Mouse (Mus musculus): ENCODE measurements at regions not wholly inside any gene's neighbourhood (a gene's known extent, or its start where the extent isn't known, plus 50 kb on each side); places are given as distances from the start of the nearest gene placed in this dataset.

DNA sequence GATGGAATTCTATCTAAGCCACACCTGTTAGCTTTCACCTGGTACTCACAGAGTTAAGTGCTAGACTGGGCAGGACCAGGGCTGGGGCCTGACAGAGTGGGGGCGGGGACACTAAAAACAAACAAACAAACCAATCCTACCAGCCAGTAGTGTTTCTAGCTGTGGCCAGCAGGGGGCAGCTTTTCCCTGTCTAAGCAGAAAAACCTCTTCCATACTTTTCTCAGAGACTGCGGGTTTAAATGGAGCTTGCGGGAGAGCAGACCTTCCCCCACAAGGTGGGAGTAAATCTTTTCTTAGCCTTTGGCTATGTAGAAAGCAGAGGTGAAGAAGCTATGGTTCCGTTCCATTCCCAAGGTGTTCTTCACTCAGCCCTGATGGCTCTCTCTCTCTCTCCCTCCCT lies 120.7 kb downstream of the Katnal1 start:
- TF ChIP-seq CTCF (IDR thresholded peaks at IDR 0.05; ENCODE audit: low read depth, low read length): peak; percentile 40
- TF ChIP-seq POLR2A (IDR thresholded peaks at IDR 0.05; ENCODE audit: insufficient read depth, low read length): no peak
- TF ChIP-seq EP300 (IDR thresholded peaks at IDR 0.05; ENCODE audit: insufficient read depth, low read depth, low read length): no peak

Measured in ES-Bruce4 (cell line).